In the genomic region with DNA sequence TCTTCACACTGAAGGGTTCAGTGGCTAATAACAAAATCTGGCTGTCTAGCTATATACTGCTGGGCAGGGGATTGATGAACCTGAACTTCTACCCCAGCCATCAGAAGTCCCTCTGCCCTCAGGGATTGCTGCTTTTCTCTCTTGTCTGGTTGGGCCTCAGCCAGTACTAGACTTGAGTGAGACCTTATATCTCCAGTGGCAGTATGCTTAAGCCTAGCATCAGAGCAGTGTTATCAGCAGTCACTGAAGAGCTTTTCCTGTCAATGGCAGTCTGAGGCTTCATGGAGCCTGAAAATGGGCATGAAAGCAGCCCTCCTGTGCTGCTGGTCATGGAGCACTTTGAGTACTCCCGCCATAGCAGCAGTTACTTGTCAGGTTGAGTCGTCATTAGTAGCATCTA, we compare ENCODE assay signal across 23 mouse cellular contexts. TPM values are rescaled to one million over a fixed set of nuclear protein-coding genes. Genes with fewer than 3 reads are reported as not detected.
A peak's percentile ranks its signal among the peaks of the same experiment; 100 is the strongest.
DNase-seq lines count a peak whose midpoint lies in the region; ATAC-seq and TF ChIP-seq lines count a peak whose summit lies in the region.
"Had no signal": no experiment of that assay in that cellular context is flagged by ENCODE, and none has a peak within 500 bp of the region (broad histone marks: within the 10 kb centered on the region; RNA-seq: fewer than 3 reads in every experiment).

No protein-coding gene starts in this region.

- no peaks in the 10 kb centered on the region for H3K27me3 ChIP-seq in hindbrain, embryonic 15.5 days
- no peaks in the 10 kb centered on the region for H3K27me3 ChIP-seq in hindbrain, postnatal 0 days (ENCODE audit: insufficient read depth, low read length)
- no peaks in the 10 kb centered on the region for H3K27me3 ChIP-seq in MEL (ENCODE audit: control insufficient read depth in 1 of 2, insufficient read depth in 2 of 2, low read length in 2 of 2)
- no peaks in the 10 kb centered on the region for H3K27me3 ChIP-seq in liver, embryonic 14.5 days (ENCODE audit: control insufficient read depth, insufficient read depth, low read length)
- no peaks in the 10 kb centered on the region for H3K27me3 ChIP-seq in kidney, embryonic 15.5 days
- H3K27me3 ChIP-seq: embryonic facial prominence, embryonic 15.5 days; hindbrain, embryonic 13.5 days; intestine, embryonic 15.5 days; lung, embryonic 15.5 days; midbrain, embryonic 13.5 days had no signal

- no peak overlapping the region for H3K4me2 ChIP-seq in hindbrain, embryonic 15.5 days
- H3K4me2 ChIP-seq in hindbrain, postnatal 0 days (ENCODE audit: low read depth, low read length): no peak overlapping the region
- no peak overlapping the region for H3K4me2 ChIP-seq in liver, embryonic 14.5 days (ENCODE audit: low read depth)
- H3K4me2 ChIP-seq in kidney, embryonic 15.5 days: no peak overlapping the region
- H3K4me2 ChIP-seq: embryonic facial prominence, embryonic 15.5 days; hindbrain, embryonic 13.5 days; intestine, embryonic 15.5 days; lung, embryonic 15.5 days; midbrain, embryonic 13.5 days had no signal

- TF ChIP-seq EP300 in MEL (IDR thresholded peaks at IDR 0.05; ENCODE audit: low read depth in 1 of 2, low read length in 2 of 2): peak; percentile 64 to 66
- TF ChIP-seq EP300 in liver, embryonic 14.5 days (IDR thresholded peaks at IDR 0.05; ENCODE audit: low read depth): no peak

- no peak overlapping the region for H3K27ac ChIP-seq in hindbrain, embryonic 15.5 days (replicated peaks)
- no peak overlapping the region for H3K27ac ChIP-seq in hindbrain, postnatal 0 days
- no peak overlapping the region for H3K27ac ChIP-seq in MEL (ENCODE audit: control insufficient read depth, low read depth, low read length)
- no peak overlapping the region for H3K27ac ChIP-seq in liver, embryonic 14.5 days
- no peak overlapping the region for H3K27ac ChIP-seq in kidney, embryonic 15.5 days
- H3K27ac ChIP-seq: embryonic facial prominence, embryonic 15.5 days; forebrain, embryonic 10.5 days; hindbrain, embryonic 13.5 days; intestine, embryonic 15.5 days; lung, embryonic 15.5 days; midbrain, embryonic 13.5 days; stomach, postnatal 0 days had no signal

- H3K79me2 ChIP-seq in MEL (ENCODE audit: control insufficient read depth, insufficient read depth, low read length, poor library complexity): peaks cover 54% of the 10 kb centered on the region

- TF ChIP-seq POLR2A in MEL (IDR thresholded peaks at IDR 0.05; ENCODE audit: control insufficient read depth in 1 of 2, insufficient read depth in 1 of 2, low read depth in 1 of 2, low read length in 2 of 2, poor library complexity in 1 of 2): no peak

- whole genome bisulfite sequencing in hindbrain, embryonic 15.5 days: 93% methylated on average over 2 of the region's 2 CpGs
- WGBS in hindbrain, postnatal 0 days: 78% methylated on average over 2 of the region's 2 CpGs
- WGBS in liver, embryonic 14.5 days (ENCODE audit: insufficient replicate concordance): 16% methylated on average over 2 of the region's 2 CpGs
- WGBS in kidney, embryonic 15.5 days: 80% methylated on average over 2 of the region's 2 CpGs

- TF ChIP-seq RAD21 in MEL (IDR thresholded peaks at IDR 0.05; ENCODE audit: low read depth, low read length): no peak

- H3K9ac ChIP-seq in hindbrain, embryonic 15.5 days: no peak overlapping the region
- no peak overlapping the region for H3K9ac ChIP-seq in hindbrain, postnatal 0 days (replicated peaks; ENCODE audit: low read length)
- H3K9ac ChIP-seq in MEL (ENCODE audit: control insufficient read depth, low read depth, low read length, poor library complexity, severe bottlenecking): no peak overlapping the region
- H3K9ac ChIP-seq in liver, embryonic 14.5 days (replicated peaks): no peak overlapping the region
- H3K9ac ChIP-seq in kidney, embryonic 15.5 days: no peak overlapping the region
- H3K9ac ChIP-seq: embryonic facial prominence, embryonic 15.5 days; forebrain, postnatal 0 days; hindbrain, embryonic 13.5 days; intestine, embryonic 15.5 days; lung, embryonic 15.5 days; midbrain, embryonic 13.5 days had no signal

- H3K36me3 ChIP-seq in hindbrain, embryonic 15.5 days: no peaks in the 10 kb centered on the region
- no peaks in the 10 kb centered on the region for H3K36me3 ChIP-seq in hindbrain, postnatal 0 days (ENCODE audit: insufficient read depth, low read length)
- H3K36me3 ChIP-seq in MEL (ENCODE audit: control insufficient read depth in 1 of 2, insufficient read depth in 2 of 2, low read length in 2 of 2): peaks cover 6 to 24% of the 10 kb centered on the region in 2 experiments
- H3K36me3 ChIP-seq in liver, embryonic 14.5 days (replicated peaks; ENCODE audit: control insufficient read depth, insufficient read depth, low read depth): no peaks in the 10 kb centered on the region
- no peaks in the 10 kb centered on the region for H3K36me3 ChIP-seq in kidney, embryonic 15.5 days
- H3K36me3 ChIP-seq: embryonic facial prominence, embryonic 15.5 days; hindbrain, embryonic 13.5 days; intestine, embryonic 15.5 days; lung, embryonic 15.5 days; midbrain, embryonic 13.5 days had no signal

- H3K4me3 ChIP-seq in hindbrain, embryonic 15.5 days: no peak overlapping the region
- no peak overlapping the region for H3K4me3 ChIP-seq in hindbrain, postnatal 0 days (ENCODE audit: low read length)
- H3K4me3 ChIP-seq in MEL (ENCODE audit: control insufficient read depth in 1 of 2, insufficient read depth in 1 of 2, low read depth in 2 of 2, low read length in 2 of 2): no peak overlapping the region
- no peak overlapping the region for H3K4me3 ChIP-seq in liver, embryonic 14.5 days (ENCODE audit: insufficient read depth in 1 of 2, low read depth in 2 of 2, low read length in 2 of 2)
- H3K4me3 ChIP-seq in kidney, embryonic 15.5 days (replicated peaks): no peak overlapping the region
- H3K4me3 ChIP-seq: embryonic facial prominence, embryonic 15.5 days; forebrain, embryonic 10.5 days; hindbrain, embryonic 13.5 days; intestine, embryonic 15.5 days; lung, embryonic 15.5 days; midbrain, embryonic 13.5 days had no signal

- H3K9me3 ChIP-seq in hindbrain, embryonic 15.5 days: no peaks in the 10 kb centered on the region
- no peaks in the 10 kb centered on the region for H3K9me3 ChIP-seq in hindbrain, postnatal 0 days (ENCODE audit: low read length)
- no peaks in the 10 kb centered on the region for H3K9me3 ChIP-seq in MEL (replicated peaks; ENCODE audit: insufficient read depth, low read length)
- H3K9me3 ChIP-seq in liver, embryonic 14.5 days (ENCODE audit: control insufficient read depth, low read length): no peaks in the 10 kb centered on the region
- H3K9me3 ChIP-seq in kidney, embryonic 15.5 days (replicated peaks): no peaks in the 10 kb centered on the region
- H3K9me3 ChIP-seq: embryonic facial prominence, embryonic 15.5 days; intestine, embryonic 15.5 days; lung, embryonic 15.5 days; midbrain, embryonic 13.5 days had no signal

- TF ChIP-seq CTCF in hindbrain, postnatal 0 days (IDR thresholded peaks at IDR 0.05; ENCODE audit: low read depth): no peak
- TF ChIP-seq CTCF in MEL (IDR thresholded peaks at IDR 0.05 in 2 of 3, conservative IDR thresholded peaks at IDR 0.05 in 1 of 3; ENCODE audit: control insufficient read depth in 1 of 3, insufficient read depth in 1 of 3, low read depth in 2 of 3, low read length in 3 of 3, poor library complexity in 1 of 3, severe bottlenecking in 1 of 3): no peak
- no peak for TF ChIP-seq CTCF in liver, embryonic 14.5 days (IDR thresholded peaks at IDR 0.05; ENCODE audit: low read depth)

- peaks cover 7% of the 10 kb centered on the region for H3K4me1 ChIP-seq in hindbrain, embryonic 15.5 days (replicated peaks)
- H3K4me1 ChIP-seq in hindbrain, postnatal 0 days (ENCODE audit: insufficient read depth, low read length): peaks cover 6% of the 10 kb centered on the region; the same call in 1 of the 2 replicates
- peaks cover 19 to 27% of the 10 kb centered on the region in 2 experiments for H3K4me1 ChIP-seq in MEL (ENCODE audit: control insufficient read depth in 1 of 2, insufficient read depth in 2 of 2, low read length in 2 of 2)
- H3K4me1 ChIP-seq in liver, embryonic 14.5 days (replicated peaks; ENCODE audit: control insufficient read depth in 2 of 2, insufficient read depth in 2 of 2, low read length in 1 of 2): peaks cover 3 to 27% of the 10 kb centered on the region in 2 experiments
- H3K4me1 ChIP-seq in kidney, embryonic 15.5 days: peaks cover 24% of the 10 kb centered on the region

- ATAC-seq in hindbrain, embryonic 15.5 days (ENCODE audit: low FRiP score, low read depth): 0 out of 2 replicates have a peak, but pooled peaks have one; percentile 20
- ATAC-seq in hindbrain, postnatal 0 days: no peak
- ATAC-seq in CD4-positive, CD25-positive, alpha-beta regulatory T cell, adult 4 months: peak; percentile 22
- ATAC-seq in liver, embryonic 14.5 days (ENCODE audit: insufficient read depth): peak; percentile 60
- ATAC-seq in kidney, embryonic 15.5 days (replicated peaks; ENCODE audit: low FRiP score): no peak
- ATAC-seq: forebrain, postnatal 0 days; intestine, embryonic 15.5 days; midbrain, embryonic 13.5 days had no signal

- DNase-seq in hindbrain, postnatal 0 days (ENCODE audit: low spot score): no peak
- peak; percentile 75 for DNase-seq in MEL (ENCODE audit: low read depth, low spot score)
- no peak for DNase-seq in liver, embryonic 14.5 days (ENCODE audit: low read depth in 3 of 3, low spot score in 3 of 3)
- DNase-seq in cerebellum, adult 9-10 months: no peak
- DNase-seq: adrenal gland, postnatal 14 days; cerebellum, adult 2 months; cerebellum, postnatal 36 days; forebrain, postnatal 0 days; gastrocnemius, postnatal 14 days; heart, adult 18-20 months; heart, postnatal 10 days; layer of hippocampus, adult 9-11 months; lung, postnatal 4 days had no signal

TF ChIP-seq in MEL, 35 proteins besides CTCF, POLR2A, EP300 and RAD21 (continues in another document):
- no peak for TF ChIP-seq TAL1 (IDR thresholded peaks at IDR 0.05; ENCODE audit: low read length)
- TF ChIP-seq BHLHE40 (IDR thresholded peaks at IDR 0.05; ENCODE audit: borderline replicate concordance, low read depth, low read length): no peak
- no peak for TF ChIP-seq E2F4 (IDR thresholded peaks at IDR 0.05; ENCODE audit: borderline replicate concordance, low read depth, low read length)
- TF ChIP-seq ZC3H11A (IDR thresholded peaks at IDR 0.05; ENCODE audit: low read depth, low read length): no peak
- no peak for TF ChIP-seq ELF1 (IDR thresholded peaks at IDR 0.05; ENCODE audit: low read depth, low read length)

RNA-seq across cellular contexts. Expression of a gene that starts 46.7 kb away (rescaled TPM):
- 15.7 and 19.4 TPM in 2 replicates for polyA plus RNA-seq in hindbrain, embryonic 15.5 days (2015; fragmentation: Nextera tagmentation; extraction: Ambion mirVana)
- total RNA-seq in hindbrain, postnatal 0 days (2014; rRNA removed): 33.1 and 50.3 TPM in 2 replicates
- polyA plus RNA-seq in hindbrain, postnatal 0 days (2015; fragmentation: Nextera tagmentation; extraction: Ambion mirVana): 9.7 and 12.8 TPM in 2 replicates
- 10 to 100 TPM; 21.6 to 25.6 TPM for polyA plus RNA-seq in CD4-positive, CD25-positive, alpha-beta regulatory T cell, adult 4 months (2017; shearing (Covaris generic))
- total RNA-seq in MEL (2012; rRNA removed): 45.6 and 58.2 TPM in 2 replicates
- polyA plus RNA-seq in MEL (2012; ENCODE audit: insufficient read depth in 1 of 2, insufficient read length in 2 of 2, low read depth in 1 of 2, low replicate concordance in 2 of 2, missing spikeins in 1 of 2): 100 to 1,000 TPM in 1 of 2 experiments, 10 to 100 TPM in 1; 33.9 to 185 TPM
- 2.7 and 6.5 TPM in 2 replicates for polyA plus RNA-seq in liver, embryonic 14.5 days (2012; rRNA removed)
- polyA plus RNA-seq in liver, embryonic 14.5 days (2014; fragmentation: Nextera tagmentation; extraction: Ambion mirVana): 3.8 and 6.7 TPM in 2 replicates
- polyA plus RNA-seq in kidney, embryonic 15.5 days (2015; fragmentation: Nextera tagmentation; extraction: Ambion mirVana): 20.9 and 22.8 TPM in 2 replicates

Comparison
In these comparisons a context has a peak if more than half of its experiments do, and no peak if none do; other contexts are left out.
1. ATAC-seq: peak in hindbrain, embryonic 15.5 days (single experiment), CD4-positive, CD25-positive, alpha-beta regulatory T cell, adult 4 months (single experiment) and liver, embryonic 14.5 days (single experiment); none in hindbrain, postnatal 0 days (single experiment) and kidney, embryonic 15.5 days (single experiment).